Mouse (Mus musculus): Measurements from ENCODE around the gene Il27ra. TPM values are rescaled to one million over a fixed set of nuclear protein-coding genes. Genes with fewer than 3 reads are reported as not detected.
A peak's percentile ranks its signal among the peaks of the same experiment; 100 is the strongest.

Il27ra gene
- polyA plus RNA-seq (2011; ENCODE audit: insufficient read depth, insufficient read length, low replicate concordance, missing spikeins) = 2.4 and 7.7 TPM in 2 replicates

- peak within 1 kb of the TSS; percentile 64 for H3K27ac ChIP-seq (ENCODE audit: control insufficient read depth, insufficient read depth, low read depth, low read length, poor library complexity)
- TF ChIP-seq POLR2A (IDR thresholded peaks at IDR 0.05; ENCODE audit: borderline replicate concordance, control insufficient read depth, low read depth, low read length) (peak; percentile 4; the same call in 1 of the 2 replicates), CTCF (IDR thresholded peaks at IDR 0.05; ENCODE audit: control insufficient read depth, insufficient read depth, low read length) (peak; percentile 63)
- H3K4me3 ChIP-seq (replicated peaks; ENCODE audit: control insufficient read depth, low read depth, low read length) = peak within 1 kb of the TSS; percentile 70
- peaks cover 2% of the 10 kb centered on the region; the same call in 1 of the 2 replicates for H3K4me1 ChIP-seq (ENCODE audit: control insufficient read depth, insufficient read depth, low read length)
- WGBS = under 1% methylated on average over 40 of the region's 40 CpGs
Observed at GRCm38 (mm10) chr8:84042066-84042947, at the start of gene Il27ra. Gene Il27ra, minus strand, starts transcription at chr8:84042589.

- H3K27ac ChIP-seq (ENCODE audit: control insufficient read depth, insufficient read depth, low read depth, low read length, poor library complexity) = no peak overlapping the region
- no peak overlapping the region for H3K4me3 ChIP-seq (replicated peaks; ENCODE audit: control insufficient read depth, low read depth, low read length)
- 84% methylated on average over 8 of the region's 8 CpGs for whole genome bisulfite sequencing
- no peak for TF ChIP-seq CTCF (IDR thresholded peaks at IDR 0.05; ENCODE audit: control insufficient read depth, insufficient read depth, low read length)
- TF ChIP-seq POLR2A (IDR thresholded peaks at IDR 0.05; ENCODE audit: borderline replicate concordance, control insufficient read depth, low read depth, low read length) = no peak
- H3K4me1 ChIP-seq (ENCODE audit: control insufficient read depth, insufficient read depth, low read length) = no peaks in the 10 kb centered on the region
Observed at GRCm38 (mm10) chr8:84090585-84090984, 48.2 kb upstream of the Il27ra start.

GRCm38 (mm10) chr8:84089277-84089676 is 46.9 kb upstream of the Il27ra start:
- Histone ChIP-seq H3K27ac (ENCODE audit: control insufficient read depth, insufficient read depth, low read depth, low read length, poor library complexity) (no peak overlapping the region), H3K4me3 (replicated peaks; ENCODE audit: control insufficient read depth, low read depth, low read length) (no peak overlapping the region), H3K4me1 (ENCODE audit: control insufficient read depth, insufficient read depth, low read length) (no peaks in the 10 kb centered on the region)
- TF ChIP-seq CTCF (IDR thresholded peaks at IDR 0.05; ENCODE audit: control insufficient read depth, insufficient read depth, low read length) (no peak), POLR2A (IDR thresholded peaks at IDR 0.05; ENCODE audit: borderline replicate concordance, control insufficient read depth, low read depth, low read length) (no peak)
- 84% methylated on average over 9 of the region's 9 CpGs for WGBS

- TF ChIP-seq CTCF (IDR thresholded peaks at IDR 0.05; ENCODE audit: control insufficient read depth, insufficient read depth, low read length) (no peak), POLR2A (IDR thresholded peaks at IDR 0.05; ENCODE audit: borderline replicate concordance, control insufficient read depth, low read depth, low read length) (no peak)
Observed at GRCm38 (mm10) chr8:84087821-84088220, 45.4 kb upstream of the Il27ra start.

GRCm38 (mm10) chr8:84087156-84087555 is 44.8 kb upstream of the Il27ra start:
- no peaks in the 10 kb centered on the region for H3K4me1 ChIP-seq (ENCODE audit: control insufficient read depth, insufficient read depth, low read length)
- TF ChIP-seq POLR2A (IDR thresholded peaks at IDR 0.05; ENCODE audit: borderline replicate concordance, control insufficient read depth, low read depth, low read length) = no peak
- TF ChIP-seq CTCF (IDR thresholded peaks at IDR 0.05; ENCODE audit: control insufficient read depth, insufficient read depth, low read length) = no peak
- WGBS = 86% methylated on average over 7 of the region's 7 CpGs
- H3K4me3 ChIP-seq (replicated peaks; ENCODE audit: control insufficient read depth, low read depth, low read length) = no peak overlapping the region
- H3K27ac ChIP-seq (ENCODE audit: control insufficient read depth, insufficient read depth, low read depth, low read length, poor library complexity) = no peak overlapping the region

More at GRCm38 (mm10) chr8:84087821-84088220, 45.4 kb upstream of the Il27ra start:
- Histone ChIP-seq H3K27ac (ENCODE audit: control insufficient read depth, insufficient read depth, low read depth, low read length, poor library complexity) (no peak overlapping the region), H3K4me3 (replicated peaks; ENCODE audit: control insufficient read depth, low read depth, low read length) (no peak overlapping the region), H3K4me1 (ENCODE audit: control insufficient read depth, insufficient read depth, low read length) (no peaks in the 10 kb centered on the region)
- 91% methylated on average over 14 of the region's 14 CpGs for WGBS

GRCm38 (mm10) chr8:84084341-84085115 is 42.1 kb upstream of the Il27ra start:
- no peak overlapping the region for H3K4me3 ChIP-seq (replicated peaks; ENCODE audit: control insufficient read depth, low read depth, low read length)
- TF ChIP-seq POLR2A (IDR thresholded peaks at IDR 0.05; ENCODE audit: borderline replicate concordance, control insufficient read depth, low read depth, low read length) (no peak), CTCF (IDR thresholded peaks at IDR 0.05; ENCODE audit: control insufficient read depth, insufficient read depth, low read length) (no peak)
- 91% methylated on average over 42 of the region's 42 CpGs for WGBS
- H3K27ac ChIP-seq (ENCODE audit: control insufficient read depth, insufficient read depth, low read depth, low read length, poor library complexity) = no peak overlapping the region
- no peaks in the 10 kb centered on the region for H3K4me1 ChIP-seq (ENCODE audit: control insufficient read depth, insufficient read depth, low read length)

GRCm38 (mm10) chr8:84083829-84084241 is 41.4 kb upstream of the Il27ra start:
- Histone ChIP-seq H3K4me3 (replicated peaks; ENCODE audit: control insufficient read depth, low read depth, low read length) (no peak overlapping the region), H3K27ac (ENCODE audit: control insufficient read depth, insufficient read depth, low read depth, low read length, poor library complexity) (no peak overlapping the region), H3K4me1 (ENCODE audit: control insufficient read depth, insufficient read depth, low read length) (no peaks in the 10 kb centered on the region)
- 84% methylated on average over 8 of the region's 8 CpGs for WGBS
- TF ChIP-seq CTCF (IDR thresholded peaks at IDR 0.05; ENCODE audit: control insufficient read depth, insufficient read depth, low read length) (no peak), POLR2A (IDR thresholded peaks at IDR 0.05; ENCODE audit: borderline replicate concordance, control insufficient read depth, low read depth, low read length) (no peak)

GRCm38 (mm10) chr8:84079206-84079605 is 36.8 kb upstream of the Il27ra start:
- Histone ChIP-seq H3K4me3 (replicated peaks; ENCODE audit: control insufficient read depth, low read depth, low read length) (no peak overlapping the region), H3K4me1 (ENCODE audit: control insufficient read depth, insufficient read depth, low read length) (no peaks in the 10 kb centered on the region), H3K27ac (ENCODE audit: control insufficient read depth, insufficient read depth, low read depth, low read length, poor library complexity) (no peak overlapping the region)
- 78% methylated on average over 5 of the region's 5 CpGs for WGBS
- TF ChIP-seq POLR2A (IDR thresholded peaks at IDR 0.05; ENCODE audit: borderline replicate concordance, control insufficient read depth, low read depth, low read length) = no peak
- no peak for TF ChIP-seq CTCF (IDR thresholded peaks at IDR 0.05; ENCODE audit: control insufficient read depth, insufficient read depth, low read length)

Data from bone marrow, adult 2 months (tissue).